Mouse (Mus musculus) WW6 (cell line): ENCODE results near the gene Gprc5b.

Experiments
- DNase-seq: peaks from one replicate; pipeline ENCODE4 v3.0.0-alpha.2; 2013; ENCODE audit warnings: low read depth, low spot score

The Gprc5b gene

GRCm38 (mm10) chr7:118995007-118995406 is at the start of gene Gprc5b:
Gprc5b (minus strand) TSS chr7:118995211.
- DNase-seq, result peak; percentile 52

GRCm38 (mm10) chr7:119041502-119041901 is 46.5 kb upstream of the Gprc5b start:
- no peak for DNase-seq

- DNase-seq, result no peak
Measured at GRCm38 (mm10) chr7:119037581-119037980, 42.6 kb upstream of the Gprc5b start.

- no peak for DNase-seq
Measured at GRCm38 (mm10) chr7:119034243-119034961, 39.4 kb upstream of the Gprc5b start.

GRCm38 (mm10) chr7:119023394-119023921 is 28.4 kb upstream of the Gprc5b start:
- DNase-seq, result peak; percentile 56

GRCm38 (mm10) chr7:119022238-119023156 is 27.5 kb upstream of the Gprc5b start:
- DNase-seq, result peak; percentile 61

GRCm38 (mm10) chr7:119019537-119019936 is 24.5 kb upstream of the Gprc5b start:
- DNase-seq, result peak; percentile 47

GRCm38 (mm10) chr7:119015736-119016135 is 20.7 kb upstream of the Gprc5b start:
- DNase-seq, result no peak

- no peak for DNase-seq
Measured at GRCm38 (mm10) chr7:119010854-119011529, 16.0 kb upstream of the Gprc5b start.

- DNase-seq, result no peak
Measured at GRCm38 (mm10) chr7:119002501-119002900, 7.5 kb upstream of the Gprc5b start.

- no peak for DNase-seq
Measured at GRCm38 (mm10) chr7:119001965-119002364, 7.0 kb upstream of the Gprc5b start.

- DNase-seq, result no peak
Measured at GRCm38 (mm10) chr7:118999857-119000256, 4.8 kb upstream of the Gprc5b start.

- peak; percentile 54 for DNase-seq
Measured at GRCm38 (mm10) chr7:118996137-118996837, 1.3 kb upstream of the Gprc5b start.

GRCm38 (mm10) chr7:118995671-118996070 is 660 bp upstream of the Gprc5b start:
- DNase-seq, result no peak

GRCm38 (mm10) chr7:118994231-118994842 is 674 bp downstream of the Gprc5b start:
- DNase-seq, result no peak

- no peak for DNase-seq
Measured at GRCm38 (mm10) chr7:118993597-118994230, 1.3 kb downstream of the Gprc5b start.

GRCm38 (mm10) chr7:118992623-118993405 is 2.2 kb downstream of the Gprc5b start:
- no peak for DNase-seq

GRCm38 (mm10) chr7:118992080-118992560 is 2.9 kb downstream of the Gprc5b start:
- no peak for DNase-seq

GRCm38 (mm10) chr7:118991341-118991884 is 3.6 kb downstream of the Gprc5b start:
- DNase-seq, result no peak
